Mouse (Mus musculus) embryonic fibroblast, embryonic 13.5 days (primary cell): ENCODE measurements at regions not wholly inside any gene's neighbourhood (a gene's known extent, or its start where the extent isn't known, plus 50 kb on each side); places are given as distances from the start of the nearest gene placed in this dataset.

Experiments
- CTCF ChIP-seq: IDR thresholded peaks from 2 replicates; pipeline ENCODE4 v1.5.1; 2011; ENCODE audit warnings: mild to moderate bottlenecking, control low read depth, low read length, moderate library complexity, borderline replicate concordance; ENCODE audit not compliant: insufficient read depth
- POLR2A ChIP-seq: IDR thresholded peaks from 2 replicates; pipeline ENCODE4 v1.6.1; 2011; ENCODE audit warnings: low read depth, mild to moderate bottlenecking, control low read depth, low read length, moderate library complexity

GRCm38 (mm10) chr16:90551041-90551440, 165.2 kb downstream of the Hunk start:
- no peak for TF ChIP-seq CTCF
- no peak for TF ChIP-seq POLR2A
